Mouse (Mus musculus) G1E (cell line): ENCODE measurements around the gene Fam83e.

Experiments used
- CTCF ChIP-seq: IDR thresholded peaks from 2 replicates; pipeline ENCODE4 v1.5.1; 2012; ENCODE audit warnings: low read depth, low read length, inconsistent platforms, mixed read lengths
- GATA1 ChIP-seq: IDR thresholded peaks from 2 replicates; pipeline ENCODE4 v1.6.1; 2012; ENCODE audit warnings: borderline replicate concordance, low read length, inconsistent platforms, mixed read lengths

GRCm38 (mm10) chr7:45747450-45747849, 26.4 kb downstream of the Fam83e start:
- TF ChIP-seq CTCF = no peak
- no peak for TF ChIP-seq GATA1
